Mouse (Mus musculus): ENCODE data around the gene Psmg1. TPM values are rescaled to one million over a fixed set of nuclear protein-coding genes. Genes with fewer than 3 reads are reported as not detected.

Gene Psmg1
- polyA plus RNA-seq, 1 experiment from 2014 or later, result 87.5 TPM

Small RNA genes within 50 kb of the gene (microRNA-seq; reads per million reads assigned to microRNA genes)
- not detected for gene Gm27833

Other genes with a start within 250 kb of the Psmg1 start
- 113 and 118 TPM in 2 replicates for gene Brwd1, start 91.6 kb upstream of the Psmg1 start, polyA plus RNA-seq (2015; fragmentation: Nextera tagmentation; extraction: Ambion mirVana)
- gene Hmgn1, start 136.8 kb upstream of the Psmg1 start, polyA plus RNA-seq (2015; fragmentation: Nextera tagmentation; extraction: Ambion mirVana), result 752 and 768 TPM in 2 replicates
- 59.9 and 61.4 TPM in 2 replicates for gene Wrb, start 154.4 kb upstream of the Psmg1 start, polyA plus RNA-seq (2015; fragmentation: Nextera tagmentation; extraction: Ambion mirVana)
- gene Lca5l, start 201.3 kb upstream of the Psmg1 start, polyA plus RNA-seq (2015; fragmentation: Nextera tagmentation; extraction: Ambion mirVana), result 1.7 and 2.0 TPM in 2 replicates
- 1.4 and 1.9 TPM in 2 replicates for gene Sh3bgr, start 209.5 kb upstream of the Psmg1 start, polyA plus RNA-seq (2015; fragmentation: Nextera tagmentation; extraction: Ambion mirVana)
- gene B3galt5, start 244.8 kb upstream of the Psmg1 start, polyA plus RNA-seq (2015; fragmentation: Nextera tagmentation; extraction: Ambion mirVana), result 0.22 and 0.35 TPM in 2 replicates

Measured in embryonic facial prominence, embryonic 13.5 days (tissue).